Mouse (Mus musculus) liver, embryonic 12.5 days (tissue): ENCODE data around the gene Vps25. TPM values are rescaled to one million over a fixed set of nuclear protein-coding genes. Genes with fewer than 3 reads are reported as not detected.

Source experiments
- ATAC-seq: fragments of 200-750 bp; cut with Nextera tagmentation; 2 replicates; pipeline ENCODE4 v1.8.0; 2017; ENCODE audit warnings: moderate number of reproducible peaks, mild to moderate bottlenecking, moderate library complexity
- H3K27ac ChIP-seq: fragments of 300-500 bp; sonication (generic); 2 replicates; pipeline ENCODE4 v1.5.1; 2016; ENCODE audit warnings: mild to moderate bottlenecking
- H3K27me3 ChIP-seq: fragments of 300-500 bp; sonication (generic); replicated peaks from 2 replicates; pipeline ENCODE4 v1.6.1; 2016; ENCODE audit warnings: mild to moderate bottlenecking, moderate library complexity
- H3K36me3 ChIP-seq: fragments of 300-500 bp; sonication (generic); 2 replicates; pipeline ENCODE4 v1.6.1; 2016; ENCODE audit warnings: mild to moderate bottlenecking, moderate library complexity
- H3K4me1 ChIP-seq: fragments of 300-500 bp; sonication (generic); 2 replicates; pipeline ENCODE4 v1.6.1; 2016
- H3K4me2 ChIP-seq: fragments of 300-500 bp; sonication (generic); 2 replicates; pipeline ENCODE4 v1.6.1; 2016; ENCODE audit warnings: mild to moderate bottlenecking, moderate library complexity
- H3K4me3 ChIP-seq: fragments of 300-500 bp; sonication (generic); 2 replicates; pipeline ENCODE4 v1.5.1; 2016; ENCODE audit warnings: mild to moderate bottlenecking, moderate library complexity
- H3K9ac ChIP-seq: fragments of 300-500 bp; sonication (generic); 2 replicates; pipeline ENCODE4 v1.6.1; 2016; ENCODE audit warnings: mild to moderate bottlenecking, moderate library complexity
- H3K9me3 ChIP-seq: fragments of 300-500 bp; sonication (generic); replicated peaks from 2 replicates; pipeline ENCODE4 v1.6.1; 2016; ENCODE audit warnings: mild to moderate bottlenecking, moderate library complexity
- WGBS: fragments of 180-500 bp; shearing (Covaris S2); methylation state at CpG from one replicate; pipeline ENCODE4 v1.1.7; 2016; ENCODE audit not compliant: insufficient replicate concordance; 5-methylcytosine and 5-hydroxymethylcytosine counted together
- polyA plus RNA-seq: library from polyadenylated mRNA; unstranded; fragments of >200 nt; fragmentation: Nextera tagmentation; extraction: Ambion mirVana; gene quantifications from 2 replicates; pipeline ENCODE4 v1.2.1, GENCODE M21; 2016

Vps25 gene
- polyA plus RNA-seq, 1 experiment from 2014 or later: 106 TPM

DNA sequence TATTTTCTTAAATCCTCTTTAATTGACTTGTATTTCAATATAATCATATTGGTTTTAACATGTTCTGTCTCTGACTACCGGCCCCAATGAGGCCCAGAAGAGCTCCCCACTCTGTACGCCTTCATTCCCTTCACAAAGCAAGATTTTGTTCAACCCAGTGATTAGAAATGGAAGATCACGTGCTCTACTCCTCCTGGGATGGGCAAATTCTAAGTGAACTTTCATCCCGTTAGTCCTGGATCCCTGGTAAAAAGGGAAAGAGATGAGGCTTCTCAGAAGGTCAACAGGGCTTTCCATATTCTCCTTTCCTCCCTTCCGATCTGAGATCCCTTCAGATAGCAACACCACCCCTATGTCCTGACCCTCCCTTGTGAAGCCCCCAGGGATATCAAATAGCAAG is 23.0 kb upstream of the Vps25 start:
- 0 out of 2 replicates have a peak overlapping the region, but pooled peaks have one; percentile 17 for H3K4me3 ChIP-seq
- WGBS: 19% methylated on average over 5 of the region's 5 CpGs
- H3K4me2 ChIP-seq: peak overlapping the region; percentile 47
- H3K27me3 ChIP-seq: peaks cover 81% of the 10 kb centered on the region
- no peak for ATAC-seq
- H3K9ac ChIP-seq: no peak overlapping the region
- peaks cover 32% of the 10 kb centered on the region for H3K4me1 ChIP-seq
- no peaks in the 10 kb centered on the region for H3K9me3 ChIP-seq
- peak overlapping the region; percentile 64 for H3K27ac ChIP-seq
- H3K36me3 ChIP-seq: no peaks in the 10 kb centered on the region

DNA sequence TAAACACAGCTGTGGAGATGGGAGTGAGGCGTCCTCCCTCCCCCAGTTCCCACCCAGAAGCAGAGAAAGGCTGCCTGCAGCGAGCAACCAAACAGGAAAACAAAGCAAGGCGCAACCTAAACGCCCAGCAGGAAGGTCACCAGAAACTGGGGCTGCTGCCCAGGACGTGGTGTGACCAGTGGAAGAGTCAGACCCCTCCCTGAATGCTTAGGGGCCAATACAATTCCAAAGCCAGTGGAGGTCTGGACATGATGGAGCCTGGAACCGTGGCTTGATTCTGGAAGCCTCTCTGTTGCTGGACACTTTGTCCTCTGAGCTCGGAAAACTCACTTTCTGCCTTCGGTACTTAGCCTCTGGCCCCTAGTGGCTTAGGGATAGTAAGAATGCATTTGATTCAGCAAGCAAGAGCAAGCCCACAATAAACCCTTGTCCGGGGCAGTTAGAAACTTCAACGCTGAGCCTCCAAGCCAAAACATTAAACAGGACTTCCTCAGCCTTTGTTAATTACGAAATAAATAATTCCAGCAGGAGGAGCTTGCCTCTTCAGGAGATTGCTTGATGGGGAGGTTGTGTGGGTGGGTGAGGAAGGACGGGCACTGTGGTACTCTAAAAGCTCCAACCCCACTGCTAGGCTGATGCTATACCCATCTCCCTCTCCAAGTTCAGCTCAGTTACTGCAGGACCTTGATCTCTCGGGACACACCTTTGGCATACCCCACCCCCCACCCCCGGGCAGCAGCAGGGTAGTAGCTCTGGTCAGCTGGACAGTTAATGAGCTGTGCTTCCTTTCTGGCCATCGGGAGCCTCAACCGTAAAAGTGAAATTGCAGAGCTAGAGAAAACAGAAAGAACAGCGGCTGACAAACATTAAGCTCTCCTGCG is 22.3 kb upstream of the Vps25 start:
- no peaks in the 10 kb centered on the region for H3K36me3 ChIP-seq
- H3K4me1 ChIP-seq: peaks cover 27% of the 10 kb centered on the region
- peaks cover 83% of the 10 kb centered on the region for H3K27me3 ChIP-seq
- peak overlapping the region; percentile 17 for H3K4me3 ChIP-seq
- H3K4me2 ChIP-seq: peak overlapping the region; percentile 47
- H3K27ac ChIP-seq: peak overlapping the region; percentile 64
- H3K9me3 ChIP-seq: no peaks in the 10 kb centered on the region
- no peak overlapping the region for H3K9ac ChIP-seq
- 3% methylated on average over 18 of the region's 18 CpGs for WGBS
- ATAC-seq: no peak

DNA sequence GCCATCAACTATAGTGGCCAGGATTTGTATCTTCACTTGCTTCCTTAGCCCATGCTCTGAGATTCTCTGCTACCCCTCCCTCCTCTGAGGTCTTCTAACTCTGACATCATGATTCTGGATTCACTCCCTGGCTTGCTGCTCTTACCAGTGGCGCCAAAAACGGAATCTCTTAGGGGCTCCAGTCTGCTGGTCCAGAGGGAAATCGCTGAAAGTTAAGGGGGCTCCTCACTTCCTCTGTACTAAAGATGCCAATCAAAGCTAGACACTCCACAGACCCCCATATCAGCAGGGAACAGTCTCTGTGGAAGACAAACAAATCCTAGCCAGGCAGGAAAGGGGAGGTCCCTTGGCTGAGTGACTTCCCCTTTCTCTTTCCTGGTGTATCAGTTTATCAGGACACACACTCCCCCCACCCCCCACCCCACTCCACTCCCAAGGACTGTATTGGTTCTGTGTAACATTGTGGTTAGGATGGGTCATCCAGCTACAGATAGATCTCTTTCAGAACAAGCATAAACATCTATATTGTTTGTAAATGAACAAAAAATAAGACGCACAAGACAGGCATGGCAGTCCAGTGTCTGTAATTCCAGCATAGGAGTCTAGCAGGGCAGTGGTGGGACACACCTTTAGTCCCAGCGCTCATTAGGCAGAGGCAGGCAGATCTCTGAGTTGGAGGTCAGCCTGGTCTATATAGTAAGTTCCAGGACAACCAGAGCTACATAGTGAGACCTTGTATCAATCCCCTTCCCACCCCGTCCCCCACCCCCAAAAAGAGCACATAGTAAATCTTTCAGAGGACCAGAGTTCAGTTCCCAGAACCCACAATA is 21.3 kb upstream of the Vps25 start:
- Histone ChIP-seq H3K4me2 (peak overlapping the region; percentile 47), H3K4me3 (no peak overlapping the region), H3K27me3 (peaks cover 87% of the 10 kb centered on the region), H3K9me3 (no peaks in the 10 kb centered on the region), H3K27ac (peak overlapping the region; percentile 64; the same call in 1 of the 2 replicates), H3K4me1 (peaks cover 23% of the 10 kb centered on the region), H3K36me3 (no peaks in the 10 kb centered on the region), H3K9ac (no peak overlapping the region)
- 17% methylated on average over 6 of the region's 6 CpGs for WGBS
- ATAC-seq: peak; percentile 51

- H3K27ac ChIP-seq: no peak overlapping the region
- H3K27me3 ChIP-seq: peaks cover 84% of the 10 kb centered on the region
- H3K4me2 ChIP-seq: no peak overlapping the region
- H3K4me1 ChIP-seq: peaks cover 23% of the 10 kb centered on the region
- H3K9ac ChIP-seq: no peak overlapping the region
- no peak for ATAC-seq
- no peaks in the 10 kb centered on the region for H3K36me3 ChIP-seq
- WGBS: 43% methylated on average over 1 of the region's 1 CpGs
- no peaks in the 10 kb centered on the region for H3K9me3 ChIP-seq
- H3K4me3 ChIP-seq: no peak overlapping the region
Measured at GRCm38 (mm10) chr11:101233240-101233639, 20.3 kb upstream of the Vps25 start.

DNA sequence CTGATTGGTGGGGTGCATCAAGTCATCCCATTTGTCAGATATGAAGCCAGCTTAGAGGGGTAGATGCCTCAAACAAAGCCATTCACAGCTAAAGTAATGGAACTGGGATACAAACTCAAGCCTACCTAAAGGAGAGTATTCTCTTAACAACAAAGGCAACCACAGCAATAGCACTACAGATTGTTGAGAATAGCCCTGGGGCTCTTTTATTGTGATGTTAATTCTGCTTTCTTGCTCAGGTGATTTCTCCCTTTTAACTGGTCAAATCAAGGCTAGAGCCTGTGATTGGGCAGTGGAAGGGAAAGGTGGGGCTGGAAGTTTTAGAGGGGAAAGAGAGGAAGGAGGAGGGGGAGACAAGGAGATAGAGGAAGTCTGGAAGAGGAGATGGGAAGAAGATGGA is 19.4 kb upstream of the Vps25 start:
- no peak overlapping the region for H3K4me2 ChIP-seq
- ATAC-seq: no peak
- no peaks in the 10 kb centered on the region for H3K36me3 ChIP-seq
- H3K27me3 ChIP-seq: peaks cover 80% of the 10 kb centered on the region
- no peak overlapping the region for H3K27ac ChIP-seq
- H3K4me1 ChIP-seq: peaks cover 23% of the 10 kb centered on the region
- H3K4me3 ChIP-seq: no peak overlapping the region
- H3K9ac ChIP-seq: no peak overlapping the region
- H3K9me3 ChIP-seq: no peaks in the 10 kb centered on the region

GRCm38 (mm10) chr11:101235429-101235828 is 18.1 kb upstream of the Vps25 start:
- no peaks in the 10 kb centered on the region for H3K36me3 ChIP-seq
- no peak for ATAC-seq

GRCm38 (mm10) chr11:101236782-101237181 is 16.7 kb upstream of the Vps25 start:
- peaks cover 9% of the 10 kb centered on the region for H3K4me1 ChIP-seq
- H3K27me3 ChIP-seq: peaks cover 64% of the 10 kb centered on the region
- H3K4me2 ChIP-seq: no peak overlapping the region
- no peaks in the 10 kb centered on the region for H3K36me3 ChIP-seq
- H3K9ac ChIP-seq: no peak overlapping the region
- WGBS: 79% methylated on average over 5 of the region's 5 CpGs
- no peak for ATAC-seq
- H3K9me3 ChIP-seq: no peaks in the 10 kb centered on the region
- no peak overlapping the region for H3K4me3 ChIP-seq
- H3K27ac ChIP-seq: no peak overlapping the region

More at GRCm38 (mm10) chr11:101235429-101235828, 18.1 kb upstream of the Vps25 start:
- Histone ChIP-seq H3K27ac (no peak overlapping the region), H3K27me3 (peaks cover 70% of the 10 kb centered on the region), H3K4me2 (no peak overlapping the region), H3K4me3 (no peak overlapping the region), H3K9ac (no peak overlapping the region), H3K4me1 (peaks cover 22% of the 10 kb centered on the region), H3K9me3 (no peaks in the 10 kb centered on the region)

GRCm38 (mm10) chr11:101238071-101238647 is 15.3 kb upstream of the Vps25 start:
- H3K4me1 ChIP-seq: no peaks in the 10 kb centered on the region
- peaks cover 66% of the 10 kb centered on the region for H3K27me3 ChIP-seq
- ATAC-seq: no peak
- no peak overlapping the region for H3K4me3 ChIP-seq
- H3K4me2 ChIP-seq: no peak overlapping the region
- WGBS: 43% methylated on average over 5 of the region's 5 CpGs
- H3K27ac ChIP-seq: no peak overlapping the region
- no peaks in the 10 kb centered on the region for H3K36me3 ChIP-seq
- no peak overlapping the region for H3K9ac ChIP-seq
- no peaks in the 10 kb centered on the region for H3K9me3 ChIP-seq

GRCm38 (mm10) chr11:101245071-101245470 is 8.4 kb upstream of the Vps25 start:
- no peak for ATAC-seq
- Histone ChIP-seq H3K4me2 (peak overlapping the region; percentile 70; the same call in 1 of the 2 replicates), H3K27ac (no peak overlapping the region), H3K27me3 (peaks cover 79% of the 10 kb centered on the region), H3K9ac (no peak overlapping the region), H3K4me3 (no peak overlapping the region), H3K4me1 (peaks cover 38% of the 10 kb centered on the region), H3K9me3 (no peaks in the 10 kb centered on the region), H3K36me3 (no peaks in the 10 kb centered on the region)
- 38% methylated on average over 4 of the region's 4 CpGs for WGBS

DNA sequence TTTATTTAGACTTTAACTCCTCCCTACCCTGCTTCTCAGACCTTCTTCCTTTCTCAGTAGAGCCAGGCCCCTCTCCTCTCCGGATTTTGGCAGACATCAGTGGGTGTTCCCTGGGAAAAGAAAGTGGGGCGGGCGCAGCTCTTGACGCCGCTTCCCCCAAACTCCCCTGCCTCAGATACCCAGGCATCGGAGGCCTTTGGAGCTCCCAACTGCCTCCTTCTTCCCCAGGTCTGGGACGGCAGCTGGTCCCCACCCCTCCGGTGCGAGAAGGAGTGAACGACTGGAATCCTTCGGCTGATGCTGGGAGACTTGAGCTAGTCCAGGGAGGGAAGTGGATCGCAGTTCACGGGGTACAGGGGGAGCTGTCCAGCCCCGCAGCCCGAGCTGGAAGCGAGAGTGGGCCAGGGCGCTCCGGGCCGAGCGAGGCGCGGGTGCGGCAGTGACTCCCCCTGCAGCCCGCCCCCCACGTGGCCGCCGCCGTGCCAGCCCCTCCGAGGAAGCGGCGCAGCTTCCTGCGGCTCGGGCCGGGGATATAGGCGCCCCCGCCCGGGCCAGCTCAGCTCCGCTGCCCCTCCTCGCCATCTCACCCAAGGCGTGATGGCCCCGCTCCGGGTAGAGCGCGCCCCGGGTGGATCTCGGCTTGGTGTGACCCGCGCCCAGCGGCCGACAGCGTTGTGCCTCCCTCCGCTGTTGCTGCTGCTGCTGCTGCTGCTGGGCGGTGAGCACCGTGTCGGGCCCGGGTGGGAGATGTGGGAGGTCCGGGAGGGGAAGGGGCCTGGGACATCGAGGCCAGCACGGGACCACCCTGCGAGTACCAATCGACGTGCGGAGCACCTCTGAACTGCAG is 7.4 kb upstream of the Vps25 start, which contains the start of gene Ramp2:
Gene Ramp2 (plus strand): TSS at position 174 of the 847 bp plus-strand sequence.
- H3K4me3 ChIP-seq: peak within 1 kb of the TSS; percentile 50
- H3K9ac ChIP-seq: peak within 1 kb of the TSS; percentile 55
- peaks cover 38% of the 10 kb centered on the region for H3K4me1 ChIP-seq
- WGBS: 1% methylated on average over 60 of the region's 63 CpGs
- H3K36me3 ChIP-seq: no peaks in the 10 kb centered on the region
- peak within 1 kb of the TSS; percentile 17 for H3K27ac ChIP-seq
- H3K27me3 ChIP-seq: peaks cover 78% of the 10 kb centered on the region
- no peak for ATAC-seq
- H3K4me2 ChIP-seq: peak within 1 kb of the TSS; percentile 70
- no peaks in the 10 kb centered on the region for H3K9me3 ChIP-seq

DNA sequence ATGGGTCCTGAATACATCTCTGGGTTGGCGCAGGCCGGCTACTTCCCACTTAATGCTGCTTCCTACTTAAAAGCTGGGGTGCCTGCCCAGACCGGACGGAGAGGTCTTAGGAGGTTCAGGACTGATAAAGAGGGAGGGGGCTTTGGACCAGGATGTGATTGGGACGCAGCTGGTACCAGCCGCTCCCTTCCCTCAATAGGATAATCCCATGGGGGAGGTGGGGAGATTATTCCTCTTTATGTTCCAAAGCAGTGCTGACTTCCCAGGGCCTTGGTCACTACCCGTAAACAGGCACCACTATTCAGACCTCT is 6.8 kb upstream of the Vps25 start:
- 5% methylated on average over 7 of the region's 7 CpGs for WGBS
- ATAC-seq: 0 out of 2 replicates have a peak, but pooled peaks have one; percentile 13
- peaks cover 38% of the 10 kb centered on the region for H3K4me1 ChIP-seq

More for the DNA sequence above, 6.8 kb upstream of the Vps25 start:
- H3K36me3 ChIP-seq: no peaks in the 10 kb centered on the region
- peaks cover 72% of the 10 kb centered on the region for H3K27me3 ChIP-seq
- peak overlapping the region; percentile 55 for H3K9ac ChIP-seq
- peak overlapping the region; percentile 16; the same call in 1 of the 2 replicates for H3K27ac ChIP-seq
- H3K4me2 ChIP-seq: peak overlapping the region; percentile 70
- H3K9me3 ChIP-seq: no peaks in the 10 kb centered on the region
- H3K4me3 ChIP-seq: peak overlapping the region; percentile 50
